Mouse (Mus musculus) kidney, postnatal 0 days (tissue): ENCODE measurements around the gene Mgat4b. TPM values are rescaled to one million over a fixed set of nuclear protein-coding genes. Genes with fewer than 3 reads are reported as not detected.
A peak's percentile ranks its signal among the peaks of the same experiment; 100 is the strongest.

Experiments used
- ATAC-seq: fragments of 200-750 bp; cut with Nextera tagmentation; replicated peaks from 2 replicates; pipeline ENCODE4 v1.8.0; 2017; ENCODE audit warnings: low read depth, moderate number of reproducible peaks, moderate TSS enrichment, moderate library complexity; ENCODE audit not compliant: low FRiP score
- DNase-seq: peaks from one replicate; pipeline ENCODE4 v3.0.0-alpha.2; 2016; ENCODE audit warnings: low spot score
- H3K27ac ChIP-seq: fragments of 300-500 bp; sonication (generic); 2 replicates; pipeline ENCODE4 v1.5.1; 2014; ENCODE audit warnings: mild to moderate bottlenecking
- H3K27me3 ChIP-seq: fragments of 300-500 bp; sonication (generic); 2 replicates; pipeline ENCODE4 v1.6.1; 2014; ENCODE audit warnings: low read length, mixed read lengths; ENCODE audit not compliant: insufficient read depth
- H3K36me3 ChIP-seq: fragments of 300-500 bp; sonication (generic); 2 replicates; pipeline ENCODE4 v1.6.1; 2014; ENCODE audit warnings: low read length, mixed read lengths; ENCODE audit not compliant: insufficient read depth
- H3K4me1 ChIP-seq: fragments of 300-500 bp; sonication (generic); replicated peaks from 2 replicates; pipeline ENCODE4 v1.6.1; 2014; ENCODE audit warnings: antibody characterized with exemption, low read length, mixed read lengths; ENCODE audit not compliant: insufficient read depth
- H3K4me2 ChIP-seq: fragments of 300-500 bp; sonication (generic); 2 replicates; pipeline ENCODE4 v1.6.1; 2014; ENCODE audit warnings: mild to moderate bottlenecking, low read length, moderate library complexity, mixed read lengths
- H3K4me3 ChIP-seq: fragments of 300-500 bp; sonication (generic); replicated peaks from 2 replicates; pipeline ENCODE4 v1.5.1; 2014; ENCODE audit warnings: low read depth, low read length
- H3K9ac ChIP-seq: fragments of 300-500 bp; sonication (generic); 2 replicates; pipeline ENCODE4 v1.6.1; 2014; ENCODE audit warnings: low read depth, low read length
- H3K9me3 ChIP-seq: fragments of 300-500 bp; sonication (generic); replicated peaks from 2 replicates; pipeline ENCODE4 v1.6.1; 2016; ENCODE audit warnings: low read length, inconsistent platforms, mixed read lengths
- CTCF ChIP-seq: IDR thresholded peaks from 2 replicates; pipeline ENCODE4 v1.5.1; 2016; ENCODE audit warnings: antibody characterized with exemption, low read depth, mild to moderate bottlenecking, moderate library complexity
- WGBS: fragments of 180-500 bp; shearing (Covaris S2); extraction: QIAGEN DNeasy Blood & Tissue Kit; methylation state at CpG from one replicate; pipeline ENCODE4 v1.1.7; 2014; 5-methylcytosine and 5-hydroxymethylcytosine counted together
- polyA plus RNA-seq: library from polyadenylated mRNA; unstranded; fragments of >200 nt; fragmentation: Nextera tagmentation; extraction: Ambion mirVana; gene quantifications from 2 replicates; pipeline ENCODE4 v1.2.1, GENCODE M21; 2015

The Mgat4b gene
- polyA plus RNA-seq, 1 experiment from 2014 or later, result 62.1 TPM

GRCm38 (mm10) chr11:50263198-50263597 lies 52.5 kb downstream of the Mgat4b start:
- Histone ChIP-seq H3K4me2 (no peak overlapping the region), H3K27me3 (no peaks in the 10 kb centered on the region), H3K9me3 (no peaks in the 10 kb centered on the region), H3K27ac (no peak overlapping the region), H3K36me3 (peaks cover 66% of the 10 kb centered on the region), H3K9ac (no peak overlapping the region), H3K4me1 (no peaks in the 10 kb centered on the region), H3K4me3 (no peak overlapping the region)
- 91% methylated on average over 3 of the region's 3 CpGs for WGBS
- DNase-seq, result no peak
- no peak for ATAC-seq
- TF ChIP-seq CTCF, result no peak

- ATAC-seq (peak; percentile 87), DNase-seq (no peak)
- H3K9ac ChIP-seq, result no peak overlapping the region
- WGBS, result 87% methylated on average over 8 of the region's 8 CpGs
- no peaks in the 10 kb centered on the region for H3K27me3 ChIP-seq
- no peaks in the 10 kb centered on the region for H3K9me3 ChIP-seq
- peak overlapping the region; percentile 62; the same call in 1 of the 2 replicates for H3K27ac ChIP-seq
- H3K36me3 ChIP-seq, result peaks cover 52% of the 10 kb centered on the region
- no peaks in the 10 kb centered on the region for H3K4me1 ChIP-seq
- H3K4me3 ChIP-seq, result no peak overlapping the region
- no peak overlapping the region for H3K4me2 ChIP-seq
- TF ChIP-seq CTCF, result no peak
Measured at GRCm38 (mm10) chr11:50265931-50266330, 55.2 kb downstream of the Mgat4b start.

DNA sequence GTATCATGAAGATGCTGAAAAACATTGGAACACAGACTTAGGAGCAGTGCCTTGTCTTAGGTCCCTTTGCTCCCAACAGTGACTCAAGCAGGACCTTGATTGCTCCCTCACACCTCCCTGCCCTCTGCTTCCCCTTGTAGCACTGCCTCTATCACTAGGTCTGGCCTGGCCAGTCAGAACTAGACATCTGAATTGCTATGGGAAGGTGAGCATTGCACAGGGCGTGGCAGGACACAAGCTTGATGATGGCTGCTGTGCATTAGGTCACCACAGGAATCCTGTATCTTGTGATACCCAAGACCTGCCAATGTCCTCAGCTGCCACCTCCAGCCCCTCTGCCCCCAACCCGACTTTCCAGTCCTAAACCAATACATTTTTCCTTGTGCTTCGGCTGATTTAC lies 56.3 kb downstream of the Mgat4b start:
- Histone ChIP-seq H3K27me3 (no peaks in the 10 kb centered on the region), H3K9me3 (no peaks in the 10 kb centered on the region), H3K4me3 (no peak overlapping the region), H3K27ac (no peak overlapping the region), H3K36me3 (peaks cover 44% of the 10 kb centered on the region), H3K9ac (no peak overlapping the region), H3K4me1 (no peaks in the 10 kb centered on the region), H3K4me2 (no peak overlapping the region)
- TF ChIP-seq CTCF, result no peak
- 90% methylated on average over 3 of the region's 3 CpGs for WGBS
- ATAC-seq, result no peak
- DNase-seq, result no peak

DNA sequence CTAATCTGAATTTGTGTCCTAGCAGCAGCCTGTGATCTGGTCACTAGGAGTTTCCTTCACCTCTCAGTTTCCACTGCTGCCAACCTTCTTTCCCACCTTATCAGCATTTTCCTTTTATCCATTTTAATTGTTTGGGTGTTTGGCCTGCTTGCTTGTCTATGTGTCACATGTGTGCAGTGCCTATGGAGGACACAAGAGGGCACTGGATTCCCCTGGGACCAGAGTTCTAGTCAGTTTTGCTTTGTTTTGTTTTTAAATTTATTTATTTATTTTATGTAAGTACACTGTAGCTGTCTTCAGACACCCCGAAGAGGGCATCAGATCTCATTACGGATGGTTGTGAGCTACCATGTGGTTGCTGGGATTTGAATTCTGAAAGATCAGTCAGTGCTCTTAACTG lies 58.5 kb downstream of the Mgat4b start:
- Histone ChIP-seq H3K9me3 (no peaks in the 10 kb centered on the region), H3K4me2 (no peak overlapping the region), H3K27me3 (no peaks in the 10 kb centered on the region), H3K9ac (no peak overlapping the region), H3K27ac (no peak overlapping the region), H3K4me3 (no peak overlapping the region), H3K4me1 (no peaks in the 10 kb centered on the region), H3K36me3 (peaks cover 30% of the 10 kb centered on the region)
- ATAC-seq (no peak), DNase-seq (peak; percentile 60)
- WGBS, result 80% methylated on average over 2 of the region's 2 CpGs
- peak; percentile 66 for TF ChIP-seq CTCF

- H3K4me3 ChIP-seq, result no peak overlapping the region
- H3K4me2 ChIP-seq, result no peak overlapping the region
- H3K36me3 ChIP-seq, result peaks cover 22% of the 10 kb centered on the region
- DNase-seq (no peak), ATAC-seq (no peak)
- no peak overlapping the region for H3K9ac ChIP-seq
- H3K27ac ChIP-seq, result no peak overlapping the region
- H3K4me1 ChIP-seq, result no peaks in the 10 kb centered on the region
- TF ChIP-seq CTCF, result no peak
- H3K27me3 ChIP-seq, result no peaks in the 10 kb centered on the region
- no peaks in the 10 kb centered on the region for H3K9me3 ChIP-seq
- WGBS, result 96% methylated on average over 1 of the region's 1 CpGs
Measured at GRCm38 (mm10) chr11:50269885-50270284, 59.2 kb downstream of the Mgat4b start.

DNA sequence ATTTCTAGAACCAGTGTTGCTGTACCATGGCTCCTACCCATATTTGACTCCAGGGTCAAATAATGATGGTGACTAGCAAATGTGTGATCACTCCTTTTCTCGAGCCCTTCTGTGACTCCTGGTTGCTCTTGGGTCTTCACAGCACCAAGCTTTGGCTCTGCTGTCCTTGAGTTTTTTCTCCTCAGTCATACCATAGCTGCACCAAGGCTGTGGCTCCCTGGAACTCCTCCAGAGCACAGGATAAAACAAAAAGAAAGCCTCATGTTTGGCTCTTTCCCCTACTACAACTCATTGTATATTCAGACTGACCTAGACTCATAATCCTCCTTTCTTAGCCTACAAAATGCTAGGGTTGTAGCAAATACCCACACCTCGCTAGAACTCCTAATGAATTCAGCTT lies 62.1 kb downstream of the Mgat4b start:
- 89% methylated on average over 2 of the region's 2 CpGs for WGBS
- TF ChIP-seq CTCF, result no peak
- DNase-seq (no peak), ATAC-seq (no peak)
- Histone ChIP-seq H3K27me3 (no peaks in the 10 kb centered on the region), H3K4me2 (no peak overlapping the region), H3K4me3 (no peak overlapping the region), H3K4me1 (0 out of 2 replicates have a peak, but pooled peaks cover 4% of the 10 kb centered on the region), H3K9ac (no peak overlapping the region), H3K27ac (no peak overlapping the region), H3K36me3 (0 out of 2 replicates have a peak, but pooled peaks cover 3% of the 10 kb centered on the region), H3K9me3 (no peaks in the 10 kb centered on the region)

DNA sequence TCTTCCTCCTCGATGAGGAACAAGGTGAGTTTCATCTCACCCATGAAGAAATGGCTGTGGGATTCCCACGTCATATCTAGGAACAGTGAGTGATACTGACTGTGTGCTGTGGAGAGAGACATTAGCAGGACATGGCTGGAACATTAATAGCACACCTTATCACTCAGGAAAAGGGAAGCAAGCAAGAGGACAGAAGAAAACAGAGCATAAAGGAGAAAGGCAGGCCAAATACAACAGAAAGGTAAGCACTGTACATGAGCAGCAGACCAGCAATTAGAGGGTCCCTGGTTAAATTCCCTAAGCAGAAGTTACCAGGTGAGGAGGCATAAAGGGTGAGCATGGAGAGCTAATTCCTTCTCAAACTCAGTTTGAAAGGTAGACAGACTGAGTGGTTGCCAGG lies 64.4 kb downstream of the Mgat4b start:
- H3K4me1 ChIP-seq, result 0 out of 2 replicates have a peak, but pooled peaks cover 4% of the 10 kb centered on the region
- no peak for DNase-seq
- WGBS, result 85% methylated on average over 2 of the region's 2 CpGs
- H3K9ac ChIP-seq, result no peak overlapping the region
- no peak for TF ChIP-seq CTCF
- H3K36me3 ChIP-seq, result 0 out of 2 replicates have a peak, but pooled peaks cover 3% of the 10 kb centered on the region
- H3K4me2 ChIP-seq, result no peak overlapping the region
- ATAC-seq, result no peak
- H3K27ac ChIP-seq, result no peak overlapping the region
- H3K27me3 ChIP-seq, result no peaks in the 10 kb centered on the region
- no peaks in the 10 kb centered on the region for H3K9me3 ChIP-seq
- no peak overlapping the region for H3K4me3 ChIP-seq
